Mouse (Mus musculus): Measurements from ENCODE around the gene Fgd5. TPM values are rescaled to one million over a fixed set of nuclear protein-coding genes. Genes with fewer than 3 reads are reported as not detected.
"Not testable (repeated sequence)": the region's sequence is repeated elsewhere in the genome, so short reads cannot be mapped to it uniquely, and the experiment has no call there.

Gene Fgd5
- 1 to 10 TPM; 4.4 to 4.7 TPM for total RNA-seq (2021)
- long read RNA-seq, full-length matches to known transcripts: 4 of 6 reads
- long read RNA-seq, partial matches to known transcripts: 2 of 6 reads
- long read RNA-seq, other reads (novel, unspliced or antisense): 0 of 6 reads

- no peak for DNase-seq (ENCODE audit: low spot score in 2 of 2)
Observed at GRCm38 (mm10) chr6:91978371-91979300, at the start of gene Fgd5. Gene Fgd5, plus strand, starts transcription at chr6:91978878.

- DNase-seq (ENCODE audit: low spot score in 2 of 2): no peak
Observed at GRCm38 (mm10) chr6:91931231-91931630, 47.4 kb upstream of the Fgd5 start.

- DNase-seq (ENCODE audit: low spot score in 2 of 2): no peak
Observed at GRCm38 (mm10) chr6:91938491-91938890, 40.2 kb upstream of the Fgd5 start.

- no peak for DNase-seq (ENCODE audit: low spot score in 2 of 2)
Observed at GRCm38 (mm10) chr6:91948426-91948825, 30.3 kb upstream of the Fgd5 start.

- not testable (repeated sequence) for DNase-seq (ENCODE audit: low spot score in 2 of 2)
Observed at GRCm38 (mm10) chr6:91958015-91958414, 20.7 kb upstream of the Fgd5 start.

- DNase-seq (ENCODE audit: low spot score in 2 of 2): no peak
Observed at GRCm38 (mm10) chr6:91960028-91960811, 18.5 kb upstream of the Fgd5 start.

GRCm38 (mm10) chr6:91963429-91963828, 15.2 kb upstream of the Fgd5 start:
- no peak for DNase-seq (ENCODE audit: low spot score in 2 of 2)

GRCm38 (mm10) chr6:91965060-91965459, 13.6 kb upstream of the Fgd5 start:
- no peak for DNase-seq (ENCODE audit: low spot score in 2 of 2)

- peak; percentile 2 to 23 for DNase-seq (ENCODE audit: low spot score in 2 of 2)
Observed at GRCm38 (mm10) chr6:91966006-91966405, 12.7 kb upstream of the Fgd5 start.

GRCm38 (mm10) chr6:91972201-91972646, 6.5 kb upstream of the Fgd5 start:
- DNase-seq (ENCODE audit: low spot score in 2 of 2): no peak

- no peak for DNase-seq (ENCODE audit: low spot score in 2 of 2)
Observed at GRCm38 (mm10) chr6:91973972-91974371, 4.7 kb upstream of the Fgd5 start.

- no peak for DNase-seq (ENCODE audit: low spot score in 2 of 2)
Observed at GRCm38 (mm10) chr6:91979301-91979996, 771 bp downstream of the Fgd5 start.

- DNase-seq (ENCODE audit: low spot score in 2 of 2): no peak
Observed at GRCm38 (mm10) chr6:91980011-91980410, 1.3 kb downstream of the Fgd5 start.

- DNase-seq (ENCODE audit: low spot score in 2 of 2): no peak
Observed at GRCm38 (mm10) chr6:91990101-91990500, 11.4 kb downstream of the Fgd5 start.

GRCm38 (mm10) chr6:91992823-91993222, 14.1 kb downstream of the Fgd5 start:
- DNase-seq (ENCODE audit: low spot score in 2 of 2): no peak

- DNase-seq (ENCODE audit: low spot score in 2 of 2): no peak
Observed at GRCm38 (mm10) chr6:91993795-91994505, 15.3 kb downstream of the Fgd5 start.

- DNase-seq (ENCODE audit: low spot score in 2 of 2): no peak
Observed at GRCm38 (mm10) chr6:91996072-91996471, 17.4 kb downstream of the Fgd5 start.

- no peak for DNase-seq (ENCODE audit: low spot score in 2 of 2)
Observed at GRCm38 (mm10) chr6:92002558-92003285, 24.0 kb downstream of the Fgd5 start.

- DNase-seq (ENCODE audit: low spot score in 2 of 2): no peak
Observed at GRCm38 (mm10) chr6:92003646-92004045, 25.0 kb downstream of the Fgd5 start.

Data from layer of hippocampus, adult 18-20 months (tissue).